Comparison of ENCODE assay signal across 9 mouse cellular contexts in genomic region chr5:114776174-114776573, GRCm38 (mm10). TPM values are rescaled to one million over a fixed set of nuclear protein-coding genes. Genes with fewer than 3 reads are reported as not detected.
DNase-seq lines count a peak whose midpoint lies in the region; ATAC-seq and TF ChIP-seq lines count a peak whose summit lies in the region.
"Had no signal": no experiment of that assay in that cellular context is flagged by ENCODE, and none has a peak within 500 bp of the region (broad histone marks: within the 10 kb centered on the region; RNA-seq: fewer than 3 reads in every experiment).

No protein-coding gene starts in this region.

- peak overlapping the region; percentile 74 for H3K4me3 ChIP-seq in lung, embryonic 16.5 days (ENCODE audit: low read length)
- H3K4me3 ChIP-seq in lung, adult 2 months (replicated peaks; ENCODE audit: extremely low read depth, low read depth, low read length): no peak overlapping the region
- H3K4me3 ChIP-seq in forebrain, embryonic 10.5 days: peak overlapping the region; percentile 99
- peak overlapping the region; percentile 100 for H3K4me3 ChIP-seq in limb, embryonic 10.5 days
- peak overlapping the region; percentile 76; the same call in 1 of the 2 replicates for H3K4me3 ChIP-seq in olfactory bulb, adult 2 months (ENCODE audit: insufficient read depth, low read depth, low read length)

- H3K4me2 ChIP-seq in lung, embryonic 16.5 days (ENCODE audit: low read depth, low read length): peak overlapping the region; percentile 70

- DNase-seq in lung, adult 2 months: no peak
- no peak for DNase-seq in forebrain, embryonic 10.5 days (ENCODE audit: extremely low spot score, low spot score)
- DNase-seq in limb, embryonic 10.5 days (ENCODE audit: low spot score): no peak
- no peak for DNase-seq in urinary bladder, adult 18-20 months (ENCODE audit: low spot score in 2 of 2)
- DNase-seq in frontal cortex, postnatal 10 days (ENCODE audit: low spot score in 2 of 2): no peak
- no peak for DNase-seq in left cerebral cortex, postnatal 14 days (ENCODE audit: low spot score in 2 of 2)
- DNase-seq: right cerebral cortex, postnatal 14 days had no signal

- H3K9me3 ChIP-seq in lung, embryonic 16.5 days (ENCODE audit: control insufficient read depth, low read length): no peaks in the 10 kb centered on the region
- no peaks in the 10 kb centered on the region for H3K9me3 ChIP-seq in forebrain, embryonic 10.5 days
- H3K9me3 ChIP-seq in limb, embryonic 10.5 days (replicated peaks): no peaks in the 10 kb centered on the region

- intact Hi-C loops in left cerebral cortex, postnatal 14 days (cut with DNase I): no loop called here

- H3K4me1 ChIP-seq in lung, embryonic 16.5 days (replicated peaks; ENCODE audit: control insufficient read depth, insufficient read depth, low read length): peaks cover 21% of the 10 kb centered on the region
- peaks cover 23% of the 10 kb centered on the region for H3K4me1 ChIP-seq in lung, adult 2 months (ENCODE audit: control insufficient read depth, insufficient read depth, low read length)
- peaks cover 60% of the 10 kb centered on the region for H3K4me1 ChIP-seq in forebrain, embryonic 10.5 days
- H3K4me1 ChIP-seq in limb, embryonic 10.5 days: peaks cover 50% of the 10 kb centered on the region
- peaks cover 28% of the 10 kb centered on the region for H3K4me1 ChIP-seq in olfactory bulb, adult 2 months (ENCODE audit: control insufficient read depth, insufficient read depth, low read length)

- H3K9ac ChIP-seq in lung, embryonic 16.5 days (ENCODE audit: low read length): peak overlapping the region; percentile 89

- no peak for ATAC-seq in lung, embryonic 16.5 days (ENCODE audit: low read depth)

- no peak overlapping the region for H3K27ac ChIP-seq in lung, embryonic 16.5 days (ENCODE audit: low read length)
- H3K27ac ChIP-seq in forebrain, embryonic 10.5 days: no peak overlapping the region
- H3K27ac ChIP-seq in limb, embryonic 10.5 days: no peak overlapping the region
- H3K27ac ChIP-seq in olfactory bulb, adult 2 months (ENCODE audit: insufficient read depth, low read depth, low read length): no peak overlapping the region

- TF ChIP-seq CTCF in lung, adult 2 months (IDR thresholded peaks at IDR 0.05; ENCODE audit: insufficient read depth, low read length): no peak
- TF ChIP-seq CTCF in olfactory bulb, adult 2 months (IDR thresholded peaks at IDR 0.05; ENCODE audit: insufficient read depth, low read depth, low read length): no peak

- WGBS in lung, embryonic 16.5 days: 74% methylated on average over 7 of the region's 7 CpGs
- 68% methylated on average over 7 of the region's 7 CpGs for WGBS in lung, adult 2 months
- WGBS in forebrain, embryonic 10.5 days: 69% methylated on average over 7 of the region's 7 CpGs
- 79% methylated on average over 7 of the region's 7 CpGs for WGBS in limb, embryonic 10.5 days
- 35% methylated on average over 7 of the region's 7 CpGs for WGBS in olfactory bulb, adult 2 months

- no peaks in the 10 kb centered on the region for H3K27me3 ChIP-seq in lung, embryonic 16.5 days (ENCODE audit: control insufficient read depth, insufficient read depth, low read depth, low read length)
- no peaks in the 10 kb centered on the region for H3K27me3 ChIP-seq in forebrain, embryonic 10.5 days (ENCODE audit: poor library complexity, severe bottlenecking)
- H3K27me3 ChIP-seq in limb, embryonic 10.5 days (ENCODE audit: low read depth, poor library complexity, severe bottlenecking): no peaks in the 10 kb centered on the region

- no peaks in the 10 kb centered on the region for H3K36me3 ChIP-seq in lung, embryonic 16.5 days (ENCODE audit: control insufficient read depth, insufficient read depth, low read length)
- no peaks in the 10 kb centered on the region for H3K36me3 ChIP-seq in forebrain, embryonic 10.5 days (replicated peaks)
- H3K36me3 ChIP-seq in limb, embryonic 10.5 days: no peaks in the 10 kb centered on the region

- TF ChIP-seq POLR2A in lung, adult 2 months (IDR thresholded peaks at IDR 0.05; ENCODE audit: borderline replicate concordance, extremely low read depth, low read depth, low read length): no peak
- TF ChIP-seq POLR2A in olfactory bulb, adult 2 months (IDR thresholded peaks at IDR 0.05; ENCODE audit: insufficient read depth, low read depth, low read length): no peak

RNA-seq across cellular contexts. Expression of gene Git2, which starts 0.9 kb away (rescaled TPM):
- polyA plus RNA-seq in lung, embryonic 16.5 days (2015; fragmentation: Nextera tagmentation; extraction: Ambion mirVana): 57.4 and 59.0 TPM in 2 replicates
- polyA plus RNA-seq in lung, adult 2 months (2012; rRNA removed): 97.6 and 105 TPM in 2 replicates
- 33.1 and 34.2 TPM in 2 replicates for polyA plus RNA-seq in forebrain, embryonic 10.5 days (2016; fragmentation: Nextera tagmentation; extraction: Ambion mirVana)
- polyA plus RNA-seq in limb, embryonic 10.5 days (2016; fragmentation: Nextera tagmentation; extraction: Ambion mirVana): 36.1 and 44.8 TPM in 2 replicates
- polyA plus RNA-seq in olfactory bulb, adult 2 months (2012; ENCODE audit: insufficient read depth, insufficient read length, low replicate concordance, missing spikeins): not detected in 2 replicates
- total RNA-seq in left cerebral cortex, postnatal 14 days (2021): 10 to 100 TPM; 41.4 to 47.8 TPM

RNA-seq across cellular contexts. Expression of gene Ankrd13a, which starts 1.7 kb away (rescaled TPM):
- 31.2 and 43.1 TPM in 2 replicates for polyA plus RNA-seq in lung, embryonic 16.5 days (2015; fragmentation: Nextera tagmentation; extraction: Ambion mirVana)
- 92.1 and 104 TPM in 2 replicates for polyA plus RNA-seq in lung, adult 2 months (2012; rRNA removed)
- 38.3 and 39.5 TPM in 2 replicates for polyA plus RNA-seq in forebrain, embryonic 10.5 days (2016; fragmentation: Nextera tagmentation; extraction: Ambion mirVana)
- polyA plus RNA-seq in limb, embryonic 10.5 days (2016; fragmentation: Nextera tagmentation; extraction: Ambion mirVana): 43.1 and 44.0 TPM in 2 replicates
- polyA plus RNA-seq in olfactory bulb, adult 2 months (2012; ENCODE audit: insufficient read depth, insufficient read length, low replicate concordance, missing spikeins): not detected in 2 replicates
- total RNA-seq in left cerebral cortex, postnatal 14 days (2021): 10 to 100 TPM; 33.6 to 34.8 TPM

RNA-seq across cellular contexts. Expression of gene 1500011B03Rik, which starts 47.1 kb away (rescaled TPM):
- polyA plus RNA-seq in lung, embryonic 16.5 days (2015; fragmentation: Nextera tagmentation; extraction: Ambion mirVana): 70.6 and 70.9 TPM in 2 replicates
- 16.7 and 26.0 TPM in 2 replicates for polyA plus RNA-seq in lung, adult 2 months (2012; rRNA removed)
- polyA plus RNA-seq in forebrain, embryonic 10.5 days (2016; fragmentation: Nextera tagmentation; extraction: Ambion mirVana): 118 and 119 TPM in 2 replicates
- 92.0 and 92.4 TPM in 2 replicates for polyA plus RNA-seq in limb, embryonic 10.5 days (2016; fragmentation: Nextera tagmentation; extraction: Ambion mirVana)
- not detected in 2 replicates for polyA plus RNA-seq in olfactory bulb, adult 2 months (2012; ENCODE audit: insufficient read depth, insufficient read length, low replicate concordance, missing spikeins)
- 100 to 1,000 TPM; 170 to 179 TPM for total RNA-seq in left cerebral cortex, postnatal 14 days (2021)

Comparison
In these comparisons a context has a peak if more than half of its experiments do, and no peak if none do; other contexts are left out.
1. RNA of gene 1500011B03Rik, which starts 47.1 kb away (polyA plus RNA-seq): 118 to 119 TPM in forebrain, embryonic 10.5 days, 92.0 to 92.4 TPM in limb, embryonic 10.5 days, 70.6 to 70.9 TPM in lung, embryonic 16.5 days and 16.7 to 26.0 TPM in lung, adult 2 months; not detected in olfactory bulb, adult 2 months; every median in the first group is over 10 times any median in the second.